Mouse (Mus musculus): Measurements from ENCODE around the gene Slc4a1.
"Not testable (repeated sequence)": the region's sequence is repeated elsewhere in the genome, so short reads cannot be mapped to it uniquely, and the experiment has no call there.

Gene Slc4a1

DNA sequence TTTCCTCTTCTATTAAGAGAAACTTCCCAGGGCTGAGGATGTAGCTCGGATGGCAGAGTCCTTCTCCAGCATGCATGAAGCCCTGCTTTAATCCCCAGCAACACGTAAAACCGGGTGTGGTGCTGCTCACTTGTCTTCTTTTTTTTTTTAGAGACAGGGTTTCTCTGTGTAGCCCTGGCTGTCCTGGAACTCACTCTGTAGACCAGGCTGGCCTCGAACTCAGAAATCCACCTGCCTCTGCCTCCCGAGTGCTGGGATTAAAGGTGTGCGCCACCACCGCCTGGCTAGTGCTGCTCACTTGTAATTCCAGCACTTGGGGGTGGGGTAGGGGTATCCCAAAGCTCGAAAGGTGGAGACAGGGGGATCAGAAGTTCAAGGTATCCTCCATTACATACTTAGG lies at the start of gene Slc4a1:
Gene Slc4a1 (minus strand): TSS at position 101 of the 400 bp plus-strand sequence.
- DNase-seq (ENCODE audit: low spot score): not testable (repeated sequence)

DNA sequence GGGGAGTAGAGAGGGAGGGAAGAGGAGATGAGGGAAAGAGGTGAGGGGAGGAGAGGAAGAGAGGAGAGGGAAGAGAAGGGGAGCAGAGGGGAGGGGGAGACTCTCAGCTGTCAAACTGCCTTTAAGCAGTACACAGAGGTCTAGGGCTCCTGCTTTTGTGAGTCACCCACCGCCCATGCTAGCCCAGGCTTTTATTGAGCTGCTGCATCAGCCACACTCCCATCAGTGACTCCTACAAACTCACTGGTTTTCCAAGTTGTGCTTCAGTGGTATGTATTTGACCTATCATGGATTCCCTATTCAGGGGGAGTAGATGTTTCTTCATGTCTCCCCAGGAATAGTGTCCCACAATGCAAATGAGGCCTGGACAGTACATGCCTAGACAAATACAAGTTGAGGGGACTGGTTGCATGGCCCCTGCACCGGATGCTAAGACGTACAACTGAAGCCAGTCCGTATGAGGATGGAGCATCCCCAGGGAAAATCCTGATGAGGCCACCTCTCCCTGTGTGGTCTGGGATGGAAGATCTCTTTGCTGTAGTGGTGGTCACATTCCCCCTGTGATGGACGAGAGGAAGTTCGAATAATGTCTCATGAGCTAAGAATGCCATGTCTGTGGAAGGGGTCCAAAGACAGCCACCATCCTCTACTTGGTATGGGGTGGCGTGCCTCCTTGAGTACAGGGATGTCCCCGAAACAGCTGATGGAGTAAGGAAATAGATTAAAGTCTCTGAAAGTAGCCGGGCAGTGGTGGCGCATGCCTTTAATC lies 49.2 kb upstream of the Slc4a1 start:
- no peak for DNase-seq (ENCODE audit: low spot score)

DNA sequence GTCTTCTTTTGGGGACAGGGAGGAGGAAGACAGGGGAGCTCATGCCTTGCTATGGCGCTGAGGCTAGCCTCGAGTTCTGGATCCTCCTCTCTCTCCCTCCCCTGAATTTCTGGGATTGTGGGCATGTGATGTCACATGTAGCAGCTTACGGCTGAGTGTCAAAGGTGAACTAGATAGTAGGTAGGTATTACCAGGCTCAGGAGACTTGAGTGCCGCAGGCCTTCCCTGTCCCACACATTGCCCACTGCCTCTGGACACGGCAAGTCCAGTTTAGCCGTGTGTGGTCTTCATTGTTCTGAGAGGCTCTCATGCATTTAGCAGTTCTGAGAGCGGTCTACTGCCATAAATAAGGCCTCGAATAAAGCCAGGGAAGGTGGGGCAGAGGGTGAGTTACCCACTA lies 47.1 kb upstream of the Slc4a1 start:
- no peak for DNase-seq (ENCODE audit: low spot score)

DNA sequence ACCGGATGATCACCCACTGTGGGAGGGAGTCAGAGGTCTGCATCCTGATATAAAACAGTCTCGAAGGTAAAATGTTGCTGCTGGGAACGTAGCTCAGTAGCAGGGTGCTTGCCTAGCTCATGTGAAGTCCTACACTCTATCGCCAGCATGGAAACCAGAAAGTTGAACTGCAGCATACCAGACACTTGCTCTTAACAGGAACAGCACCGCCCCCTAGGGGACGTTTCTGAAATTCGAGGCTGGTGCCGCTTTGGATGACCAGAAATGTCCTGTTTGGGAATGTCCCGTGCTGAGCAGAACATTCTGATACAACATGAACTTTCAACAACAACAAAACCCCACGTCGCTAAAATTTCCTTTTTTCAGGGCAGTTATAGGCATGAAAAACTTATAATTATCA lies 45.7 kb upstream of the Slc4a1 start:
- peak; percentile 90 for DNase-seq (ENCODE audit: low spot score)

DNA sequence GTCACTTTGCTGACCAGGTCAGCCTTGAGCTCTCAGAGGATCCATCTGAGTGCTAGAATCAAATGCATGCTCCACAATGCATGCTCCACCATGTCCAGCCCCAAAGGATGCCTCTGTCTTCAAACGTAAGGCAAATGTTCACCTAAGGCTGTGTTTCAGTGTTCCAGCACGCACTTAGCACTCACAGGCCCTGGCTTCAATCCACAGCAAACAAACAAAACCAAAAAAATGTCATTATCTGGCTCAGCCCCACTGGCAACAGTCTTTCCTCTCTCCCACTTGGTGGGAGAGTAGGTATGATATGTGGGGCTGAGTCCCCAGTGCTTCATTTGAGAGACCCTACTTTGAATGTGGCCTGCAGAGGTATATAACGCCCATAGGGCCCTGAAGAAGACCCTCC lies 45.1 kb upstream of the Slc4a1 start:
- DNase-seq (ENCODE audit: low spot score): no peak

DNA sequence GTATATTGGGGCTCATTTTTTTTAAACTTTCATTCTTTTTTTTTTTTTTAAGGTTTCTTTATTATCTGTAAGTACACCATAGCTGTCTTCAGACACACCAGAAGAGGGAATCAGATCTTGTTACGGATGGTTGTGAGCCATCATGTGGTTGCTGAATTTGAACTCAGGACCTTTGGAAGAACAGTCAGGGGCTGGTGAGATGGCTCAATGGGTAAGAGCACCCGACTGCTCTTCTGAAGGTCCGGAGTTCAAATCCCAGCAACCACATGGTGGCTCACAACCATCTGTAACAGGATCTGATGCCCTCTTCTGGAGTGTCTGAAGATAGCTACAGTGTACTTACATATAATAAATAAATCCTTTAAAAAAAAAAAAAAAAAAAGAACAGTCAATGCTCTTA lies 44.3 kb upstream of the Slc4a1 start:
- DNase-seq (ENCODE audit: low spot score): not testable (repeated sequence)

DNA sequence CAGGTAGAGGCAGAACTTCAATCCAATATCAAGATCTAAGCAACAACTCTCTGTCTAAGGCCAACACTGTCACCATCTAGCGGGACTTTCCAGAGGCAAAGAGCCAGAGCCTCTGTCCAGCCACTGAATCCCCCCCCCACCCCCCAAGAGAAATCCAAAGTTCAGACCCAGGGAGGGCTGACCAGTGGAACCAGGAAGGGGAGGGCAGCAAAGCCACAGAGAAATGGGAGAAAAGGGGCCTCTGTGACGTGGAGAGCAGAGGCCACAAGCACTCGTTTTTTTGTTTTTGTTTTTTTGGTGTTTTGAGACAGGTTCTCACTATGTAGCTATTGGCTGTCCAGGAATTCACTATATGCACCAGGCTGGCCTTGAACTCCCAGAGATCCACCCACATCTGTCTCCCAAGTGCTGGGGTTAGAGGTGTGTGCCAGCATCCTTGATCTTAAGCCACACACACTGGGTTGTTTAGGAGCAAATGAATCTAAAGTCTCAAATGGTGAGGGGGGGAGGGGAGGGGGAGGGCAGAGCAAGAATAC lies 43.9 kb upstream of the Slc4a1 start:
- DNase-seq (ENCODE audit: low spot score): no peak

DNA sequence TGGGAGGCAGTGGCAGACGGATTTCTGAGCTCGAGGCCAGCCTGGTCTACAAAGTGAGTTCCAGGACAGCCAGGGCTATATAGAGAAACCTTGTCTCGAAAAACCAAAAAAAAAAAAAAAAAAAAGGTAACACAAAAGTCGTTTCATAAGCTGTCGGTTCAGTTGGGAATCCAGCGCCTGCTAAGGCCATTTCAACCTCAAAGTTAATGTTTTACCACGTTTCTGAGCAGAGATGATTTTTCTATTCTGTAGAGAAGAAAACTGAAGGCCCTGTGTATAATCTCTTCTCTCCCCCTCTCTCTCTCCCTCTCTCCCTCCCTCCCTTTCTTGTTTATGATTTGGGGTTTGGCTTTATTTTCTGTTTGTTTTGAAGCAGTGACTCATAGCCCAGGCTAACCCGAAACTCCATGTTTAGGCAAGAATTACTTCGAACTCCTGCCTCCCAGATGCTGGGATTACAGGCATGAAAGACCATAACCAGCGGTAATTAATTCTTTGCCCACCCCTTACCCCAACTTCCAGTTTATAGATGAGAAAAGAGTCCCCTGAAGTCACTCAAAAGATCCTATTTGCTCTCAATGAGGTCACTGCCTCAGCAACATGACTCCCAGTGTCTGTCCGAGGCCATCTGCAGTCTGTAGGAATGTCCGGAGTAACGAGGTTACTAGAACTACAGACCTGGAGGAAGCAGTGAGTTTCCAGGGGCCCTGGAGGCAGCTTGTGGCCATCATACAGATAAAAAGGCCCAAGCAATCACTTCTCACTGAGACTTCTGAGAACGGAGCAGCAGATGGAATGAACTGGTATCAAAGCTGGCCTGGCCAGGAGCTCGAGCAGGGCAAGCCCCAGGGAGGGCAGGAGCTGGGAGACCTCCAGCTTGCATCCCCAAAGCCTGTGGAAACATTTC lies 43.1 kb upstream of the Slc4a1 start:
- DNase-seq (ENCODE audit: low spot score): no peak

DNA sequence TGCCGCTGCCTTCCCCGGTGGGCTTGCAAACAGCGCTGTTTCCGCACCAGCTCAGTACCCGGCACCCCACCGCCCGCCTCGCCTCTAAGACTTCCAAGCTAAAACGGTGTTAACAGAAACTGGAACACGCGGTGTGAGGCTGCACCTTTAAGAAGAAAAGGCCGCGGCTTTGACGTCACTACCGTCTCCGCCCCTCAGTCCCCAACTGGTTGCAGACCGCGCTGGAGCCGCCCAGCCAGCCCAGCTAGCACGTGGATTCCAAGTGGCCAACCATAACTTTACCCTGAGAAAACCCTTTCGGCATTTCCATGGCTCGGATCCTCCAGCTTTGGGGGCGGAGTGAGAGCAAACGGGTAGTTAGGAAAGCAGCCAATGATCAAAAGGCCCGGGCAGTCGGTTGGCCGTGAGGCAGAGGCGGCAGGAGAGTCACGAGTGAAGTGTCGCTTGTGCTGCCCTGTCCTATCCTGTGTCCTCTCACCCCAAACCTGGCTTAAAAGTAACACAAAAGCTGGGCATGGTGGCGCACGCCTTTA lies 42.4 kb upstream of the Slc4a1 start:
- DNase-seq (ENCODE audit: low spot score): peak; percentile 86

DNA sequence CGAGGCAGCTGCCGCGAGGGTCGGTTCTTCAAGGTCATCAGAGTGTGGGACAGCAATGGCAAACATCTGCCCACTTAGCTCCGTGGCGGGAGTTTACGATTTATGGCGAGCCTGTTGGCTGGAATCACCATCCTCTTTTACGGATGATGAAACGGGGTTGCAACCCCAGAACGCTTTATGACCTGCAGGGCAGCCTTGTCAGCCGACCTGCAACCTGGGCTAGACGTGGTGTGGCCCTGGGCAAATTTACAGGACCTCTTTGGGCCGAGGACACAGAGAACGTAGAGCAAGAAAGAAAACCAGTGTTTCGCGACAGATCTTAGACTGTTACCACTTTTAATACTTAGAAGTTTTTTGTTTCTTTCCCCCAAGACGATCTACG lies 41.8 kb upstream of the Slc4a1 start, which contains the start of gene Slc25a39:
Gene Slc25a39 (minus strand): TSS at position 113 of the 382 bp plus-strand sequence.
- DNase-seq (ENCODE audit: low spot score): no peak

DNA sequence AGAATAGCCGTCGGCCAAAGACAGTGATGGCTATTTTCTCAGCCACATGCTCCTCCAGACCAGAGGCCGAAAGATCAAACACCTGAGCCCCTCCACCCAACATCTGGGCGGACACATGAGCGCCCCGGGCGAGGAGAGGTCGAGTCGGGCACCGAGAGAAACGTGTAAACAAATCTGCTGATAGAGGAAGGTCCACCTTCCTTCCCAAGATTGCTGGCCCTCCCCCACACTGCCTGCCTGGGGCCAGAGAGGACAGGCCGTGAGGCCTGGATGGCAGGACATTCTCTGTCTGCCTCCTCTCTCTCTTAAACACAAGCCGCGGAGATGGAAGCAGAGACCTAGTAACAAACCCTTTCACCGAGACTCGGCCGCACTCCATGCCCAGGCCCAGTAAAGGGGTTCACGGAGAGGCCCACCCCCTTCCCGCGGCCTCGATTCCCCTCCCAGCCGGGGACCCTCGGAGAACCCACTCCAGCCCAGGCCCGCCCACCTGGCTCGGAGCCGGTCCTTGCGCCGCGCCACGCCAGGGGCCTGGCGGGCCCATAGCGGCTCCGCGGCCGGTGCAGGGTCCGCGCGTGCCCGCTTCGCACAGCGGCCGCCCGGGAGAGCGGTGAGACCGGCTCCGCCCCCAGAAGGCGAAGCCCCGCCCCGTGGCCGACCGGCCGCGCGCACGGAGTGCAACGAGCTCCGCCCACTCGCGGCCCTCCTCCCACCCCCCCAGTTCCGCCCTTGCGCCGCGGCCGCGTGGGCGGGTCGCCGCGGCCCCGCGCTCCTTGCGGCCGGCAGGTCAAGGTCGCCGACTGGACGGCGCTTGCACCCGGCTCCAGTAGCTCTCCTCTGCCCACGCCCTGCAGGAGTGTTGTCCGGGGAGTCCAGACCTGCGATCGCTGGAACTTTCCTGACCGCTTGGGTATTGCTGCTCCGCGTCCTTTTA lies 41.2 kb upstream of the Slc4a1 start:
- peak; percentile 90 for DNase-seq (ENCODE audit: low spot score)

DNA sequence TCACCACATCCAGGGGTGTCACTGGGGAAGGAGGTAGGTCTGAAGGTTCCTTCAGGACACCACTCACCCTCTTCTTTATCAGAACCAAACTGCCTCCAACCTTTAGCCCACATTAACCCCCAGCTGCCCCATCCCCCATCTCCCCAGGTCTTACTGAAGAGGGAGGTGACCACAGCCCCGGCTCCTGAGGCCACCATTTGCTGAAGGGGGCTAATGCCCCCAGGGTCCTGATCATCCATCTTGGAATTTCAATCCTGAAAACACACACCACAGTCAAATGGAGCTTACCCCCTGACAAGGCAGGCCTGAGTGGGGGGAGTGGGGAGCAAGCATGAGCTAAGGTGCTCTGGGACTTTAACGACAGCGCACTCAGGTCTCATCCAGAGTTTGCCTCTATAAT lies 40.4 kb upstream of the Slc4a1 start:
- no peak for DNase-seq (ENCODE audit: low spot score)

DNA sequence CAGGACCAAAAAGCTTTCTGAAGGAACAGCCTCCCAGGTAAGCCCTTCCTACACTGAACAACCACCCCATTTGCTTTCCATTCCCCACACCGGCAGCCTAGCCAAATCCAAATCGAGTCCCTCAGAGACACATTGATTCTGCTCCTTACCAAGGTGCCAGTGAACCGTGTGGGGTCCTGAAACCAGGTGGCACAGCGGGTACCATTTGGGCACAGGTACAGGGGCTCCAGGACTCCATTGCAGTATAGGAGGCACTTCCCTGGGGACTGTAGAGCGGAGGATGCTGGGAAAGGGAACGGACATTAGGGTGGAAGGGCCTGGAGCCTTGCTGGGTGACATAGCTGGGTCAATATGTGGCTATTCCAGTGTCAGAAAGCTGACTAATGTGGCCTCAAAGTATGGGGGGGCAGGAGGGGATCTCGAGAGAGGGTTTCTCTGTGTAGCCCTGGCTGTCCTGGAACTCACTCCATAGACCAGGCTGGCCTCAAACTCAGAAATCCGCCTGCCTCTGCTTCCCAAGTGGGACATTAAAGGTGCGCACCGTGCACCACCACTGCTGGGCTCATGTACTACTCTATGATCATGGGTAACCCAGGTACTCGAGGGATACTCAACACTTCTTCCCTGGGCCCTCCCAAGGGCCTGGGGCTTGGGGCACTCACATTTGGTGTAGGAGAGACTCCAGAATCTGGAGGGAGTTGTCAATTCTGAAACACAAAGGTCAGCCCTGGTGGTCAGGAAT lies 39.7 kb upstream of the Slc4a1 start:
- DNase-seq (ENCODE audit: low spot score): no peak

DNA sequence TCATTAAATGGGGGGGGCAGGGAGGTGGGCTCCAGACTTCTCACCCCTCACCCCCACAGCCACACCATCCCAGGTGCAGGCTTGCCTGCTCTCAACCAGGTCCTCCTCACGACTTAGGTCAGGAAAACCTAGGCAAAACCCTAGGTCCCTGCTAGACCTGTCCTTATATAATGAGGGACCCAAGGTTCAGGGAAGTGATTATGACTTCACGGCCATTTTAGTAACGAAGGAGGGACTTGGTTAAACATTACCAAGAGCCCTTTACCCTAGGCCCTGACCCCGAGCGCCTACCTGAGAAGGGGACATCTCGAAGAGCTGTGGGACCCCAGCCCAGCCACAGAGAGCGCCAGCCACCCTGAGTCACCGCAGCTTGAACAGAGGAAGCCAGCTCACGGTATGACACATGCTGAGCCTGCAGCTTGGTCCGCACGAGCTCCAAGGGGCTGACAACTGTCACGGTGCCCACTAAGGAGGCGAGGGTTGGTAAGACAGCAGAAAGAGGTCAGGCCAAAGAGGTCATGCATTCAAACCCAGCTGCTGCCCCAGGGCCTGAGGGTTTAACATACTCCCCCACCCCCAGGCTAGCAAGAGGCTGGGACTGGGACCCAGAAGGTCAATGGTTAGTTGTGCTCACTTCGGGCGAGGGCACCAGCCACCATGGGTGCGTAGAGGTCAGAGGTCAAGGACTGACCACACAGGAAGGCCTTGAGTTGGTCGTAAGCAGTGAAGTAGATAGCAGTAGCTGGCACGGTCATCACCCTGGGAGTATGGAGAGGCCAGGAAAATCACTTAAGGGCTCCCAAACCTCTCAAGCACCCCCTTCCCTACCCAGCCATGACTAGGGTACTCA lies 38.4 kb upstream of the Slc4a1 start:
- DNase-seq (ENCODE audit: low spot score): no peak

DNA sequence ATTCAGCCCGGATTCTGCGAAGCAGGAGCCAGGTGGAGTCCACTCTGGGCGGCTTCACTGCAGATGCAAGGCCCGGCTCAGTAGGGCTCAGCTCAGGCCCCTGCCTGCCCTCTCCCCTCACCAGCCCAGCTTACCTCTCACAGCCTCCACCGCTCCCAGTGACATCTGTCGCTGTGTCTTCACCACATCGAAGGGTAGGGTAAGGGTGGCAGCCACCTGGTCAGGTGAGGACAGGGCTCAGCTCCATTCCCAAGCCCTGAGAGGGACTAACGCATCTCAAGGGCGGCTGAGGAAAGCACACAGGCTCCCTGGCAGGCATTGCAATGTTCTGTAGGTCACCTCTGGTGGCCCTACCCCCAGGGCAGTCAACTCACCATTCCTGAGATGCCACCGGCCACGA lies 37.7 kb upstream of the Slc4a1 start:
- DNase-seq (ENCODE audit: low spot score): no peak

DNA sequence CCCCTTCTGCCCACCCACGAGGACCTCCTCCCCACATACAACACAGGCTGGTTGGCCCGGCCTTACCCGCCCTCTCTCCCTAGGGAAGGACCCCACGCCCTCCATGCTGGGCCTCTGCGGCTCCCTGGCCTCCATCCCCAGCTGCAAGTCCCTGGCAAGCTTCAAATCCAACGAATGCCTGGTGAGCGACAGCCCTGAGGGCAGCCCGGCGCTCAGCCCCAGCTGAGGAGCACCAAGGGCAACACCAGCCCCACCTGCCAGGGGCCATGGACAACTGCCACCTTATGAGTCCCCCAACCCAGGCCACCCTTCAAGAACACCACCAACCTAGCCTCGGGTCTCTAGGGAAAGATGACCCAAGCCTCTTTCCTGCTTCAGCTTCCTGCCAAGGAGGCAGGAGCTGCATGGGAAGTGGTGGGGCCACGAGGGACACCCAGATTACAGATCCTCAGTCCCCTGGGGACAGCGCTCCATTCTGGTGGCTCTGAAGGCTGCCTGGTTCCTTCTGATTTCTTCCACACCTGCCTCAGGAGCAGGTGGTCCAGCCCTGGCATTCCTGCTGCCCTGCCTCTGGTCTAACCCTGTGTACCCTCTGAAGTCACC lies 36.0 kb upstream of the Slc4a1 start:
- DNase-seq (ENCODE audit: low spot score): no peak

DNA sequence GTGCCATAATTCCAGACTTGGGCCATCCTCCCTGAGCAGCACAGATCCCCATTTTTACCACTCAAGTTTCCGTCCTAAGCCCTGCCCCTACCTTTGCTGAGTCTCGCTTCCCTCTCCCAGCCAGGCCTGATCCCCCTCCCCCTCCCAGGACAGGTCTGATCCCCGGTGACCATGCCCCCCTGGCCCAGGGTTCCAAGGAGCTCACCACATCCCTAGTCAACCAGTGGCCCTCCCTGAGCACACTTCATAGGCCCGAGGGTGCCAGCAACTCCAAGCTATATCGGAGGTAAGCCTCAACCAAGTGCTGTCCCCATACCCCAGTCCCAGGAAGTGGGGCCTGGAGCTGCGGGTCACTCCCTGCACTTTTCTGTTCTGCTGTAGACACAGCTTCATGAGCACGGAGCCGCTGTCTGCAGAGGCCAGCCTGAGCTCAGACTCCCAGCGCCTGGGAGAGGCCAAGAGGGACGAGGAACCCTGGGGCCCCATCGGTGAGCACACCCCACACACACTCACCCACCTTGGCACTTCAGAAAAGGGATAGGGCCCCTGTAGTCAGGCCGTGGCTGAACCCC lies 34.6 kb upstream of the Slc4a1 start:
- DNase-seq (ENCODE audit: low spot score): no peak

DNA sequence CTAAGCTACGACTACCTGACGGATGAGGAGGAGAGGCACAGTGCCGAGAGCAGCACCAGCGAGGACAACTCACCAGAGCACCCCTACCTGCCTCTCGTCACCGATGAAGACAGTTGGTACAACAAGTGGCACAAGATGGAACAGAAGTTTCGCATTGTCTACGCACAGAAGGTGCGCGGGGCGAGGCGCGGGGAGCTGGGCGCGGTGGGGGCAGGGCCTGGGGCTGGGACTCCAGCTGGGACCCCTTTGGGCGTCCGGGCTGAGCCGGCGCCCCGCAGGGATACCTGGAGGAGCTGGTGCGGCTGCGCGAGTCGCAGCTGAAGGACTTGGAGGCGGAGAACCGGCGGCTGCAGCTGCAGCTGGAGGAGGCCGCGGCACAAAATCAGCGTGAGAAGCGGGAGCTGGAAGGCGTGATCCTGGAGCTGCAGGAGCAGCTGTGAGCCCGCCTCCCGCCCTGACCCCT lies 33.6 kb upstream of the Slc4a1 start:
- no peak for DNase-seq (ENCODE audit: low spot score)

DNA sequence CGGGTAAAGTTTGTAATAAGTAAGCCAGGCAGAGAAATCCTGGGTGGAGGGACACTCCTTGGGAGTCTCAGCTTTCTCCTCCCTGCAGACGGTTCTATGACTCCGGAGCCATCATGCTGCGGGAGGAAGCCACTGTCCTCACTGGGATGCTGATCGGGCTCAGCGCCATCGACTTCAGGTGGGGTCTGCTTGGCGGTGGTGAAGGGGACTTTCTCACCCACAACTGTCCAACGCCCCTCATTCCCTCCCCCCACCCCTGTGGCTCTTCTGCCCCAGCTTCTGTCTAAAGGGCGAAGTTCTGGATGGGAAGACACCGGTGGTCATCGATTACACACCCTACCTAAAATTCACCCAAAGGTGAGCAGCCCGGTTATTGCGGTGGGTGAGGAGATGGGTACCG lies 33.1 kb upstream of the Slc4a1 start:
- no peak for DNase-seq (ENCODE audit: low spot score)

All from ovary, postnatal 14 days (tissue).